Mouse (Mus musculus) cerebellum, adult 11-12 months (tissue): ENCODE data around the gene Tnfaip2.

Experiments
- DNase-seq: peaks from one replicate; pipeline ENCODE4 v3.0.0; 2022

The Tnfaip2 gene

GRCm38 (mm10) chr12:111485046-111485651 is 42.9 kb downstream of the Tnfaip2 start:
- no peak for DNase-seq

- no peak for DNase-seq
These were observed 43.5 kb downstream of the Tnfaip2 start, which contains the start of gene Gm266 for GRCm38 (mm10) chr12:111485652-111486306. Gene Gm266 (minus strand): TSS chr12:111485823.

GRCm38 (mm10) chr12:111486455-111486854 is 44.2 kb downstream of the Tnfaip2 start:
- no peak for DNase-seq

GRCm38 (mm10) chr12:111489261-111489865 is 47.1 kb downstream of the Tnfaip2 start:
- DNase-seq: no peak

GRCm38 (mm10) chr12:111494931-111495330 is 52.7 kb downstream of the Tnfaip2 start:
- DNase-seq: no peak

- DNase-seq: no peak
These were observed 54.8 kb downstream of the Tnfaip2 start for GRCm38 (mm10) chr12:111497076-111497475.

GRCm38 (mm10) chr12:111499617-111500016 is 57.3 kb downstream of the Tnfaip2 start:
- DNase-seq: no peak

- no peak for DNase-seq
These were observed 58.5 kb downstream of the Tnfaip2 start for GRCm38 (mm10) chr12:111500725-111501124.

GRCm38 (mm10) chr12:111503063-111503567 is 60.8 kb downstream of the Tnfaip2 start:
- no peak for DNase-seq

GRCm38 (mm10) chr12:111503571-111503970 is 61.3 kb downstream of the Tnfaip2 start:
- no peak for DNase-seq
